Mouse (Mus musculus): ENCODE measurements at regions not wholly inside any gene's neighbourhood (a gene's known extent, or its start where the extent isn't known, plus 50 kb on each side); places are given as distances from the start of the nearest gene placed in this dataset.

GRCm38 (mm10) chr16:55480304-55480703 is 182.5 kb upstream of the Zpld1 start:
- Histone ChIP-seq H3K9me3 (ENCODE audit: control insufficient read depth, low read length) (no peaks in the 10 kb centered on the region), H3K27me3 (replicated peaks; ENCODE audit: control insufficient read depth, insufficient read depth, low read length) (no peaks in the 10 kb centered on the region), H3K4me2 (no peak overlapping the region), H3K4me1 (replicated peaks; ENCODE audit: control insufficient read depth, insufficient read depth, low read length) (no peaks in the 10 kb centered on the region), H3K36me3 (ENCODE audit: control insufficient read depth, insufficient read depth, low read length) (no peaks in the 10 kb centered on the region), H3K9ac (ENCODE audit: low read depth, low read length) (no peak overlapping the region), H3K27ac (ENCODE audit: low read depth, low read length) (no peak overlapping the region), H3K4me3 (ENCODE audit: low read depth, low read length) (no peak overlapping the region)
- ATAC-seq (replicated peaks; ENCODE audit: low FRiP score): no peak
- no peak for DNase-seq (ENCODE audit: low spot score)
- 57% methylated on average over 7 of the region's 7 CpGs for WGBS

- 32% methylated on average over 17 of the region's 17 CpGs for WGBS
- ATAC-seq (replicated peaks; ENCODE audit: low FRiP score): peak; percentile 39; the same call in 1 of the 2 replicates
These were observed 178.9 kb upstream of the Zpld1 start for GRCm38 (mm10) chr16:55476544-55477208.

GRCm38 (mm10) chr16:55474950-55475525 is 177.3 kb upstream of the Zpld1 start:
- no peak overlapping the region for H3K4me2 ChIP-seq
- H3K9me3 ChIP-seq (ENCODE audit: control insufficient read depth, low read length): no peaks in the 10 kb centered on the region
- no peak overlapping the region for H3K27ac ChIP-seq (ENCODE audit: low read depth, low read length)
- no peaks in the 10 kb centered on the region for H3K36me3 ChIP-seq (ENCODE audit: control insufficient read depth, insufficient read depth, low read length)
- no peak for ATAC-seq (replicated peaks; ENCODE audit: low FRiP score)
- WGBS: 78% methylated on average over 7 of the region's 7 CpGs
- no peak for DNase-seq (ENCODE audit: low spot score)
- no peak overlapping the region for H3K9ac ChIP-seq (ENCODE audit: low read depth, low read length)
- no peaks in the 10 kb centered on the region for H3K4me1 ChIP-seq (replicated peaks; ENCODE audit: control insufficient read depth, insufficient read depth, low read length)
- no peaks in the 10 kb centered on the region for H3K27me3 ChIP-seq (replicated peaks; ENCODE audit: control insufficient read depth, insufficient read depth, low read length)
- H3K4me3 ChIP-seq (ENCODE audit: low read depth, low read length): no peak overlapping the region

More at GRCm38 (mm10) chr16:55476544-55477208, 178.9 kb upstream of the Zpld1 start:
- H3K4me2 ChIP-seq: no peak overlapping the region
- no peaks in the 10 kb centered on the region for H3K27me3 ChIP-seq (replicated peaks; ENCODE audit: control insufficient read depth, insufficient read depth, low read length)
- no peak overlapping the region for H3K27ac ChIP-seq (ENCODE audit: low read depth, low read length)
- H3K4me1 ChIP-seq (replicated peaks; ENCODE audit: control insufficient read depth, insufficient read depth, low read length): no peaks in the 10 kb centered on the region
- DNase-seq (ENCODE audit: low spot score): no peak
- no peak overlapping the region for H3K4me3 ChIP-seq (ENCODE audit: low read depth, low read length)
- H3K9me3 ChIP-seq (ENCODE audit: control insufficient read depth, low read length): no peaks in the 10 kb centered on the region
- no peak overlapping the region for H3K9ac ChIP-seq (ENCODE audit: low read depth, low read length)
- no peaks in the 10 kb centered on the region for H3K36me3 ChIP-seq (ENCODE audit: control insufficient read depth, insufficient read depth, low read length)

GRCm38 (mm10) chr16:55471396-55471795 is 173.6 kb upstream of the Zpld1 start:
- Histone ChIP-seq H3K27ac (ENCODE audit: low read depth, low read length) (no peak overlapping the region), H3K36me3 (ENCODE audit: control insufficient read depth, insufficient read depth, low read length) (no peaks in the 10 kb centered on the region), H3K9me3 (ENCODE audit: control insufficient read depth, low read length) (no peaks in the 10 kb centered on the region), H3K27me3 (replicated peaks; ENCODE audit: control insufficient read depth, insufficient read depth, low read length) (no peaks in the 10 kb centered on the region), H3K4me3 (ENCODE audit: low read depth, low read length) (no peak overlapping the region), H3K4me1 (replicated peaks; ENCODE audit: control insufficient read depth, insufficient read depth, low read length) (no peaks in the 10 kb centered on the region), H3K4me2 (no peak overlapping the region), H3K9ac (ENCODE audit: low read depth, low read length) (no peak overlapping the region)
- WGBS: 68% methylated on average over 4 of the region's 4 CpGs
- DNase-seq (ENCODE audit: low spot score) (no peak), ATAC-seq (replicated peaks; ENCODE audit: low FRiP score) (no peak)

GRCm38 (mm10) chr16:55470721-55471120 is 172.9 kb upstream of the Zpld1 start:
- Histone ChIP-seq H3K27me3 (replicated peaks; ENCODE audit: control insufficient read depth, insufficient read depth, low read length) (no peaks in the 10 kb centered on the region), H3K4me2 (no peak overlapping the region), H3K9ac (ENCODE audit: low read depth, low read length) (no peak overlapping the region), H3K4me1 (replicated peaks; ENCODE audit: control insufficient read depth, insufficient read depth, low read length) (no peaks in the 10 kb centered on the region), H3K27ac (ENCODE audit: low read depth, low read length) (no peak overlapping the region), H3K36me3 (ENCODE audit: control insufficient read depth, insufficient read depth, low read length) (no peaks in the 10 kb centered on the region), H3K4me3 (ENCODE audit: low read depth, low read length) (no peak overlapping the region), H3K9me3 (ENCODE audit: control insufficient read depth, low read length) (no peaks in the 10 kb centered on the region)
- WGBS: 72% methylated on average over 13 of the region's 13 CpGs
- ATAC-seq (replicated peaks; ENCODE audit: low FRiP score) (no peak), DNase-seq (ENCODE audit: low spot score) (no peak)

- H3K9me3 ChIP-seq (ENCODE audit: control insufficient read depth, low read length): no peaks in the 10 kb centered on the region
- no peak overlapping the region for H3K4me2 ChIP-seq
- ATAC-seq (replicated peaks; ENCODE audit: low FRiP score) (no peak), DNase-seq (ENCODE audit: low spot score) (no peak)
- no peaks in the 10 kb centered on the region for H3K36me3 ChIP-seq (ENCODE audit: control insufficient read depth, insufficient read depth, low read length)
- WGBS: 72% methylated on average over 3 of the region's 3 CpGs
- no peak overlapping the region for H3K27ac ChIP-seq (ENCODE audit: low read depth, low read length)
- no peaks in the 10 kb centered on the region for H3K4me1 ChIP-seq (replicated peaks; ENCODE audit: control insufficient read depth, insufficient read depth, low read length)
- no peak overlapping the region for H3K4me3 ChIP-seq (ENCODE audit: low read depth, low read length)
- no peaks in the 10 kb centered on the region for H3K27me3 ChIP-seq (replicated peaks; ENCODE audit: control insufficient read depth, insufficient read depth, low read length)
- H3K9ac ChIP-seq (ENCODE audit: low read depth, low read length): no peak overlapping the region
These were observed 171.9 kb upstream of the Zpld1 start for GRCm38 (mm10) chr16:55469703-55470102.

GRCm38 (mm10) chr16:55468833-55469458 is 171.2 kb upstream of the Zpld1 start:
- Histone ChIP-seq H3K4me1 (replicated peaks; ENCODE audit: control insufficient read depth, insufficient read depth, low read length) (no peaks in the 10 kb centered on the region), H3K4me2 (no peak overlapping the region), H3K4me3 (ENCODE audit: low read depth, low read length) (no peak overlapping the region), H3K9ac (ENCODE audit: low read depth, low read length) (no peak overlapping the region), H3K27ac (ENCODE audit: low read depth, low read length) (no peak overlapping the region), H3K27me3 (replicated peaks; ENCODE audit: control insufficient read depth, insufficient read depth, low read length) (no peaks in the 10 kb centered on the region), H3K36me3 (ENCODE audit: control insufficient read depth, insufficient read depth, low read length) (no peaks in the 10 kb centered on the region), H3K9me3 (ENCODE audit: control insufficient read depth, low read length) (no peaks in the 10 kb centered on the region)
- DNase-seq (ENCODE audit: low spot score) (peak; percentile 56), ATAC-seq (replicated peaks; ENCODE audit: low FRiP score) (0 out of 2 replicates have a peak, but pooled peaks have one; percentile 31)
- WGBS: 51% methylated on average over 9 of the region's 9 CpGs

GRCm38 (mm10) chr16:55460519-55460918 is 162.7 kb upstream of the Zpld1 start:
- ATAC-seq (replicated peaks; ENCODE audit: low FRiP score) (no peak), DNase-seq (ENCODE audit: low spot score) (no peak)
- Histone ChIP-seq H3K4me3 (ENCODE audit: low read depth, low read length) (no peak overlapping the region), H3K9me3 (ENCODE audit: control insufficient read depth, low read length) (no peaks in the 10 kb centered on the region), H3K36me3 (ENCODE audit: control insufficient read depth, insufficient read depth, low read length) (no peaks in the 10 kb centered on the region), H3K27ac (ENCODE audit: low read depth, low read length) (no peak overlapping the region), H3K9ac (ENCODE audit: low read depth, low read length) (no peak overlapping the region), H3K27me3 (replicated peaks; ENCODE audit: control insufficient read depth, insufficient read depth, low read length) (no peaks in the 10 kb centered on the region), H3K4me1 (replicated peaks; ENCODE audit: control insufficient read depth, insufficient read depth, low read length) (no peaks in the 10 kb centered on the region), H3K4me2 (no peak overlapping the region)

GRCm38 (mm10) chr16:55447581-55447980 is 149.8 kb upstream of the Zpld1 start:
- Histone ChIP-seq H3K4me1 (replicated peaks; ENCODE audit: control insufficient read depth, insufficient read depth, low read length) (no peaks in the 10 kb centered on the region), H3K27ac (ENCODE audit: low read depth, low read length) (no peak overlapping the region), H3K4me2 (no peak overlapping the region), H3K4me3 (ENCODE audit: low read depth, low read length) (no peak overlapping the region), H3K36me3 (ENCODE audit: control insufficient read depth, insufficient read depth, low read length) (no peaks in the 10 kb centered on the region), H3K9ac (ENCODE audit: low read depth, low read length) (no peak overlapping the region), H3K9me3 (ENCODE audit: control insufficient read depth, low read length) (no peaks in the 10 kb centered on the region), H3K27me3 (replicated peaks; ENCODE audit: control insufficient read depth, insufficient read depth, low read length) (no peaks in the 10 kb centered on the region)
- no peak for DNase-seq (ENCODE audit: low spot score)
- ATAC-seq (replicated peaks; ENCODE audit: low FRiP score): no peak
- WGBS: 68% methylated on average over 3 of the region's 3 CpGs
